Mouse (Mus musculus) lung, postnatal 25 days (tissue): ENCODE data around the gene Esm1.

ENCODE experiments used
- DNase-seq: peaks from one replicate; pipeline ENCODE4 v3.0.0; 2022; ENCODE audit warnings: low spot score

The Esm1 gene

GRCm38 (mm10) chr13:113209624-113210023 is at the start of gene Esm1:
Gene Esm1, plus strand, starts transcription at chr13:113209659.
- DNase-seq: peak; percentile 23

- no peak for DNase-seq
Measured at GRCm38 (mm10) chr13:113164252-113165005, 45.0 kb upstream of the Esm1 start.

- no peak for DNase-seq
Measured at GRCm38 (mm10) chr13:113168018-113168534, 41.4 kb upstream of the Esm1 start.

DNA sequence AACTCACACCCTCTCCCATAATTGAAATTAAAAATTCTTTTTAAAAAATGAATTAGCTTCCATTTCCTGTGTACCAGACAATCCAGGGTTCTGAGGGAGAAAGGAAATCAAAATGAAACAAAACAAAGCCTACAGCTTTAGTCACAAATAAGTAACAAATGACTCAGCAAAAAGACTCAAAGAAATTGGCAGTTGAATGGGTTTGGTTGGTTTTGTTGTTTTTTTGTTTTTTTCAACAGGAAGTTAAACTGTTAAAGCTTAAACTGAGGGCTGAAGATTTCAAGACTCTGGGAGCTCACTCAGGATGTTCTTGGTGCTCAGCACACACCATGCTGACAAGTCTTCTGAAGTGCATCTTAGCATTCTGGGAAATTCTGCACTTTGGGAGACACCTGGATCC is 39.2 kb upstream of the Esm1 start:
- DNase-seq: no peak

GRCm38 (mm10) chr13:113174162-113174561 is 35.3 kb upstream of the Esm1 start:
- DNase-seq: no peak

- no peak for DNase-seq
Measured at GRCm38 (mm10) chr13:113183310-113183709, 26.1 kb upstream of the Esm1 start.

DNA sequence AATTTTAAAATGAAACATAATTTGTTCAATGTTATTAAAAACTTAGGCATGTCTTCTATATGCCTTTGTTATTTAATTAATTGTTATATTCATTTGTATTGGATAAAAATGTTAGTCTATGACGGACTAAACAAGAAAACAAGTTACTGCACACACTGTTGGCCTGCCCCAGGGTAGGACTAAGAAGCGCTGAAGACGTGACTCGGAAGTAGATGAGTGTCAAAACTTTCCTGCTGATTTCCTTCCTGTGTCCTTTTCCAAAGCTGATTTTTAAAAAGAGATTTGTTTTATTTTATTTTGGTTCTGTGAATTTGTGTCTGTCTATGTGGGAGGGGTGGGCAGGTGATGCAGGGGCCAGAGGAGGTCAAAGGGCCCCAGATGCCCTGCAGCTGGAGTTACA is 25.7 kb upstream of the Esm1 start:
- DNase-seq: no peak

DNA sequence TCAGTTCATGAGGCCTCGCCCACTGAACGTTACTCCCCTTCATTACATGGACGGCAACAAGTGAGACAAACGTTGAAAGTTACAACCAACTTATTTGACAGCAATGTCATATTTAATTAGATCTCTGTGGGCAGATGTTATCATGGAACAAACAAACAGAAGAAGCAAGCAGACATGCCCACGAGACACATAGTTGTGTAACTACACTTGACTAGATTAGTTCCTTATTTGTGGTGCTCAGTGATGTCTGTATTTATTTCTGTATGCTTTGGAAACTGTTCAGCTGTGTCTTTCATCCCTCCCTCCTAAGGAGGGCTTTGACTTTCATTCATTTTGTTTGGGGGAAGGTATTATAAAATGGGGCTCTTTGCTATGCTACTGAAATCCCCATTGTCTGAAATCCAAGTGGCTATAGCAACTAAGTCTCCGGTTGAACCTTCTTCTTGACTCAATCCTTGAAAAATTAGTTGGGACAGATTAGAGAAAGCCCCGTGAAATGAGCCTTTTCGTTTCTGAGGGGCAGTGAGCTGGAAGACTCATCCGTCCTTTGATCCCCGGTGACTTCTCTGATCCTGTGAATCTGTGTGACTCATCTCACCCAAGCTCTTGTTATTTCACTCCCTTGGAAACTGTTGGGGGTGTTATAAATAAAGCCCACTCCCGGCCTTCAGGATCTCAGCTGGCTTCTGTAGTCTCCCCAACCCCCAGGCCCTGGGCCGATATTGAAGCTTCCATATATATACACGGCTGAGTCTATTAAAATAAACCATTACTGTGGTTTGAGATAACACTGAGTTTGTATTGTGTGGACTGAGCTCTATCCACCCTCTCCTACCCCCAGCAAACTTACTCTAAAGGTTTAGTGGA is 12.4 kb upstream of the Esm1 start:
- DNase-seq: no peak

- DNase-seq: no peak
Measured at GRCm38 (mm10) chr13:113197872-113198502, 11.5 kb upstream of the Esm1 start.

GRCm38 (mm10) chr13:113199331-113199730 is 10.1 kb upstream of the Esm1 start:
- DNase-seq: no peak

- no peak for DNase-seq
Measured at GRCm38 (mm10) chr13:113200726-113201125, 8.7 kb upstream of the Esm1 start.

GRCm38 (mm10) chr13:113201631-113202030 is 7.8 kb upstream of the Esm1 start:
- DNase-seq: no peak

DNA sequence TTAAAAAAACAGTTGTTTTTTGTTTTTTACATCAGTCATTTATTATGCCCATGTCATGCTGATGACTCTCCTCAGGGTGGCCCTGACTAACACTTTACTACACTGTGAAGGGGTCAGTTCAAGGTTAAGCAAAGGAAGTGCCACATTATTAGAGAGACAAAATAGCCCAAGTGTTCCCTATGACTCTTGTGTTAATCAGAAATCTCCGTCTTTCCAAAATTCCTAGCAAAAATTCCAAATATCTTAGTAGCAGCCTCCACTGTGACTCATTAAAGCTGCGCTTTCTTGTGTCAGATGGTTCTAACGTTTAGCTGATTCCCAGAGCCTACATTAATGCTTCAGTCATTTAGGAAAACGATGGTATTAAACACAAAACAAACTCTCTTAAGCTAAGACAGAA is 7.3 kb upstream of the Esm1 start:
- no peak for DNase-seq

GRCm38 (mm10) chr13:113203146-113203545 is 6.3 kb upstream of the Esm1 start:
- DNase-seq: no peak

GRCm38 (mm10) chr13:113205346-113205745 is 4.1 kb upstream of the Esm1 start:
- no peak for DNase-seq

DNA sequence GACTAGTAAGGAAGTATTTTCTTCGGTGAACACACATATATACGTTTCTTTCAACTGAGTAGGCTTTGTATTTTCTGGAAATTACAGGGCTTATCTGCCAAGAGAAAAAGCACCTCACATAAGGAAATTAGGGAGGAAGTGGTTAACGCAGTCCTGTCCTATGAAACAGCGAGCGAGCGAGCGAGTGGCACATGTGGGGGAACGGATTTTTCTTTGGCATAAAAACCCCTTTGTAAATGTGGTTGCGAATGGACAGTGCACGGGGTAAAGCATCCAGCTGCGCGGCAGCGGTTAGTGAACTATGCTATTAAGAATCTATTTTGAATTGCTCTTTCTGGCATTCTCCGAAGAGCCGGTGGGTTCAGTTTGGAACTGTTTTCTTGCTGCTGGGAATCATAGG is 1.9 kb downstream of the Esm1 start:
- DNase-seq: no peak

- DNase-seq: no peak
Measured at GRCm38 (mm10) chr13:113212401-113212800, 2.9 kb downstream of the Esm1 start.

- no peak for DNase-seq
Measured at GRCm38 (mm10) chr13:113213865-113214264, 4.4 kb downstream of the Esm1 start.

DNA sequence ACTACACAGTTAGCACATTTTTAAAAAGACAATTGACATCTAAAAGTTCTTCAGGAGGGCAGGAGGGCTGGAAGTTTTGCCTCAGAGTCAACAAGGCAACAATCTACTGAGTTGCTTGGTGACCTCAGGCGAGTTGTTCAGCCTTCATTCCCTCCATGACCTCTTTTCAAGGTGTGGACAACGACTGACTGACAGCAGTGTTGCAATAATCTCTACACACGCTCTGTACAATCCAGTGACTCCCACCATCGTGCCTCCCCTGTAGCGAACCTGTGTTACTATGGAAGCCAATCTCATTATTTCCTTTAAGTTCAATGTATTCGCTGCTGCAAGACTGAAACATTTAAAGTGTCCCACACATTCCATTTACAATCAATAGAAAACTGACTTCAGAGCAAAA is 12.4 kb downstream of the Esm1 start:
- DNase-seq: no peak

- DNase-seq: peak; percentile 67
Measured at GRCm38 (mm10) chr13:113224105-113224504, 14.6 kb downstream of the Esm1 start.

- DNase-seq: no peak
Measured at GRCm38 (mm10) chr13:113225811-113226210, 16.4 kb downstream of the Esm1 start, which contains the start of gene Gzmk. Gene Gzmk, minus strand, starts transcription at chr13:113225908.

GRCm38 (mm10) chr13:113227076-113227475 is 17.6 kb downstream of the Esm1 start:
- DNase-seq: peak; percentile 74
